Mouse (Mus musculus): ENCODE data around the gene Rasl10a. TPM values are rescaled to one million over a fixed set of nuclear protein-coding genes. Genes with fewer than 3 reads are reported as not detected.

The Rasl10a gene
- polyA plus RNA-seq, 1 experiment = 12.0 TPM

DNA sequence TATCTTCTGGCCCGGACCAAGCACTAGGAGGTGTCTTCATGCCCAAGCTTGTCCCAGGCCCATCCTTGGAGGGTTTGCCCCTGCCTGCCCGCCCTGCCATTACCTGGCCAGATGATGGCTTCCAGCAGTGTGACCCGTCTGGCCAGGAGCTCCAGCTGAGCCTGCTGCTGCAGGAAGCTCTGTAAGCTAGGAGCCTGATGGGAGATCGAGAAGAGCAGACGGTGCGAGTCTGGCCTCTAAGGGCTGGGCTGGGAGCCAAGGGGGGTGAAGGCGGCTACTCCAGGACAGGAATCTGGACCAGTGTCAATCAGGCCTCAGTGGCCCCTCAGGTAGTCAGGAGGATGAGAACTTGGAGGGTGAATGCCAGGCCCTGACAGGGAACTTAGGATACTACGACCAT lies 51.5 kb downstream of the Rasl10a start:
- TF ChIP-seq FLI1 (IDR thresholded peaks at IDR 0.05; ENCODE audit: low read length) (no peak), GATA1 (IDR thresholded peaks at IDR 0.05; ENCODE audit: borderline replicate concordance, low read length) (no peak)

More for the DNA sequence above, 51.5 kb downstream of the Rasl10a start:
- Histone ChIP-seq H3K4me1 (peaks cover 8% of the 10 kb centered on the region; the same call in 1 of the 2 replicates), H3K9me3 (no peaks in the 10 kb centered on the region), H3K36me3 (replicated peaks; ENCODE audit: low read length) (peaks cover 21% of the 10 kb centered on the region), H3K4me3 (replicated peaks) (no peak overlapping the region), H3K27me3 (replicated peaks) (peaks cover 30% of the 10 kb centered on the region)

Other genes with a start within 250 kb of the Rasl10a start
- gene Nf2, start 208.6 kb upstream of the Rasl10a start, polyA plus RNA-seq (2012; ENCODE audit: insufficient read depth, low replicate concordance) = 21.2 and 59.3 TPM in 2 replicates
- gene Nipsnap1, start 184.2 kb upstream of the Rasl10a start, polyA plus RNA-seq (2012; ENCODE audit: insufficient read depth, low replicate concordance) = 9.5 TPM in 1 of 2 replicates, not detected in the other
- gene Thoc5, start 162.8 kb upstream of the Rasl10a start, polyA plus RNA-seq (2012; ENCODE audit: insufficient read depth, low replicate concordance) = 1.1 and 3.9 TPM in 2 replicates
- gene Nefh, start 110.1 kb upstream of the Rasl10a start, polyA plus RNA-seq (2012; ENCODE audit: insufficient read depth, low replicate concordance) = 3.8 and 7.2 TPM in 2 replicates
- gene Ap1b1, start 71.3 kb upstream of the Rasl10a start, polyA plus RNA-seq (2012; ENCODE audit: insufficient read depth, low replicate concordance) = 57.8 and 66.6 TPM in 2 replicates
- 1,288 and 2,398 TPM in 2 replicates for gene Gas2l1, start 7.2 kb downstream of the Rasl10a start, polyA plus RNA-seq (2012; ENCODE audit: insufficient read depth, low replicate concordance)
- 28.8 and 47.9 TPM in 2 replicates for gene Rhbdd3, start 40.8 kb downstream of the Rasl10a start, polyA plus RNA-seq (2012; ENCODE audit: insufficient read depth, low replicate concordance)
- gene Ewsr1, start 41.1 kb downstream of the Rasl10a start, polyA plus RNA-seq (2012; ENCODE audit: insufficient read depth, low replicate concordance) = 186 and 838 TPM in 2 replicates
- gene Emid1, start 94.1 kb downstream of the Rasl10a start, polyA plus RNA-seq (2012; ENCODE audit: insufficient read depth, low replicate concordance) = 7.7 and 18.6 TPM in 2 replicates
- 3.7 and 7.2 TPM in 2 replicates for gene Kremen1, start 203.4 kb downstream of the Rasl10a start, polyA plus RNA-seq (2012; ENCODE audit: insufficient read depth, low replicate concordance)